Mouse (Mus musculus): ENCODE results near the gene Naga. TPM values are rescaled to one million over a fixed set of nuclear protein-coding genes. Genes with fewer than 3 reads are reported as not detected.
"Not testable (repeated sequence)": the region's sequence is repeated elsewhere in the genome, so short reads cannot be mapped to it uniquely, and the experiment has no call there.

Naga gene
- polyA plus RNA-seq, 1 experiment: not detected

DNA sequence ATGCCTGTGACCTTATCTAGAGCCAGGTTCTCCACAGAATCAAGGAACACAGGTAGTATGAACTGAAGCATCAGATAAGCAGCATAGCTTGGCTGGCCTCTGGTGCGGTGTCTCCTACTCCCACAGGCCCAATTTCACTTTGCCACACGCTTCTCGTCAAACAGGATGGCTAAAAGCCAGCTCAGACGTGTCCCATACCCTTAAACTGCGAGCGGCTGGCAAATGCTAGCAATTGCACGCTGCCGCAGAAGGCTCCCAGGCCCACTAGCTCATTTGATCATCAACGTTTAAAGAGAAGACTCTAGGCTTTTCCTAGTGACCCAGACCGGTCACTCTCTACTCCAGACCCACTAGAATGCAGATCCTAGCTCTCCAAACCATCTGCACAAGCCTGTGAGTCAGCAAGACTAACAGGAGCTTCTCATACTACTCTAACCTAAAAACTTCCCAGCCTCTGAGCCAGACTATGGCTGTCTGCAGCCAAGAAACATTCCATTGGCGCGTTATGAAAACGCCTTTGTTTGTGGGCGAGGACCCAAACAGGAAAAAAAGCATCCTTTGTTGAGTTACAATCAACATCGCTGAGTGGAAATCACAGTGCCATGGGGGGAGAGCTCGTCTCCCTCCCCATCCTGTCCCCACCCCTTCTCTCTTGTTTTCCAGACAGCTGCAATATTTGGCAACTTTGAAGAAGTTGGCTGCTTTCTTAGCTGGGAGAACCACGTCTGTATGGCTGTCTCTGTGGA, 37.8 kb upstream of the Naga start:
- peak overlapping the region; percentile 65 for H3K27ac ChIP-seq (ENCODE audit: insufficient read depth, low read depth, low read length)
- WGBS: 32% methylated on average over 17 of the region's 17 CpGs
- TF ChIP-seq POLR2A (IDR thresholded peaks at IDR 0.05; ENCODE audit: insufficient read depth, low read depth, low read length): no peak
- TF ChIP-seq CTCF (IDR thresholded peaks at IDR 0.05; ENCODE audit: insufficient read depth, low read depth, low read length): no peak

DNA sequence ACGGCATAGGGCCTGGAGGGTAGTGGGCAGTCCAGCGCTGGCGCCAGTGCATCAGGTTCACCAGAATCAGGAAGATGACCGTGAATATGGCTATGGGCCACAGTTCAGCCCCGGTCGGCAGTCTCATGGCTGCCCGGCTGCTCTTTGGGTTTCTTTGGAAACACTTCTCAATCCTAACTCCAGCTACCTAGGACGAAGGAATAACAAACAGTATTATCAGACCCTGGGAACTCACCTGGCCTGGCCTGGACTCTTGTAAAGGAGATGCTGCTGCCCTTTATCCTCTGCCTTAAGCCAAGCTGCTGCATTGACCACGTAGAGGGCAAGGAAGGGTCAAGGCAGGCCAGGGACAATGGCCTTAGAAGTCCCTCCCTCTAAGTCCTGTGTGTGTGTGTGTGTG, 37.1 kb upstream of the Naga start:
- 90% methylated on average over 9 of the region's 9 CpGs for WGBS
- Histone ChIP-seq H3K27ac (ENCODE audit: insufficient read depth, low read depth, low read length) (peak overlapping the region; percentile 65; the same call in 1 of the 2 replicates), H3K4me3 (ENCODE audit: insufficient read depth, low read depth, low read length) (no peak overlapping the region), H3K4me1 (ENCODE audit: control insufficient read depth, insufficient read depth, low read length) (peaks cover 20% of the 10 kb centered on the region)
- TF ChIP-seq CTCF (IDR thresholded peaks at IDR 0.05; ENCODE audit: insufficient read depth, low read depth, low read length) (no peak), POLR2A (IDR thresholded peaks at IDR 0.05; ENCODE audit: insufficient read depth, low read depth, low read length) (no peak)

More for the DNA sequence above, 37.8 kb upstream of the Naga start:
- H3K4me1 ChIP-seq (ENCODE audit: control insufficient read depth, insufficient read depth, low read length): peaks cover 20% of the 10 kb centered on the region
- H3K4me3 ChIP-seq (ENCODE audit: insufficient read depth, low read depth, low read length): no peak overlapping the region

- 79% methylated on average over 5 of the region's 5 CpGs for WGBS
- H3K4me1 ChIP-seq (ENCODE audit: control insufficient read depth, insufficient read depth, low read length): peaks cover 12% of the 10 kb centered on the region
- H3K27ac ChIP-seq (ENCODE audit: insufficient read depth, low read depth, low read length): no peak overlapping the region
- H3K4me3 ChIP-seq (ENCODE audit: insufficient read depth, low read depth, low read length): no peak overlapping the region
- no peak for TF ChIP-seq POLR2A (IDR thresholded peaks at IDR 0.05; ENCODE audit: insufficient read depth, low read depth, low read length)
- TF ChIP-seq CTCF (IDR thresholded peaks at IDR 0.05; ENCODE audit: insufficient read depth, low read depth, low read length): no peak
Measured at GRCm38 (mm10) chr15:82374437-82374836, 35.7 kb upstream of the Naga start.

- 89% methylated on average over 5 of the region's 5 CpGs for WGBS
- no peak for TF ChIP-seq CTCF (IDR thresholded peaks at IDR 0.05; ENCODE audit: insufficient read depth, low read depth, low read length)
- no peak for TF ChIP-seq POLR2A (IDR thresholded peaks at IDR 0.05; ENCODE audit: insufficient read depth, low read depth, low read length)
Measured at GRCm38 (mm10) chr15:82372991-82373390, 34.3 kb upstream of the Naga start.

DNA sequence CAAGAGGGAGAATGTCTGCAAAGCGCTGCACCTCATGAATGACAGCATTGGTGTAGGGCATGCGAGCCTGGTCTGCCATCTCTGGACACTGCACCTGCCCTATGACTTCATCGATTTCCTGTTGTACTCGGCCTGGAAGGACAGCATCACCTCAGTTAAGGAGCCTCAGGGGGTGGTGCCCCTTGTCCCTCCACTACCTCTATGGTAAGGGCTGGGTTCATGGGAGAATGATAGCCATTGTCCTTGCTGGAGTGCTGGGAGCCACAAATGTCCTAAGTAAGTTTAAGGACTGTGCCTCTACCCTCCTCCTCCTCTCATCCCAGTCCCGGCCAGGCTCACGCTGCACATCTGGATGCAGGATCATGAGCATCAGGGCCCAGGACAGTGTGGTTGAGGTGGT, 33.7 kb upstream of the Naga start:
- WGBS: 92% methylated on average over 6 of the region's 6 CpGs
- no peak overlapping the region for H3K27ac ChIP-seq (ENCODE audit: insufficient read depth, low read depth, low read length)
- no peak for TF ChIP-seq CTCF (IDR thresholded peaks at IDR 0.05; ENCODE audit: insufficient read depth, low read depth, low read length)
- TF ChIP-seq POLR2A (IDR thresholded peaks at IDR 0.05; ENCODE audit: insufficient read depth, low read depth, low read length): no peak
- peaks cover 11% of the 10 kb centered on the region for H3K4me1 ChIP-seq (ENCODE audit: control insufficient read depth, insufficient read depth, low read length)
- H3K4me3 ChIP-seq (ENCODE audit: insufficient read depth, low read depth, low read length): no peak overlapping the region

More at GRCm38 (mm10) chr15:82372991-82373390, 34.3 kb upstream of the Naga start:
- Histone ChIP-seq H3K27ac (ENCODE audit: insufficient read depth, low read depth, low read length) (no peak overlapping the region), H3K4me3 (ENCODE audit: insufficient read depth, low read depth, low read length) (no peak overlapping the region), H3K4me1 (ENCODE audit: control insufficient read depth, insufficient read depth, low read length) (peaks cover 11% of the 10 kb centered on the region)

GRCm38 (mm10) chr15:82368851-82369250, 30.1 kb upstream of the Naga start:
- H3K4me3 ChIP-seq (ENCODE audit: insufficient read depth, low read depth, low read length): no peak overlapping the region
- no peak overlapping the region for H3K27ac ChIP-seq (ENCODE audit: insufficient read depth, low read depth, low read length)
- WGBS: 78% methylated on average over 1 of the region's 1 CpGs
- TF ChIP-seq CTCF (IDR thresholded peaks at IDR 0.05; ENCODE audit: insufficient read depth, low read depth, low read length) (no peak), POLR2A (IDR thresholded peaks at IDR 0.05; ENCODE audit: insufficient read depth, low read depth, low read length) (no peak)
- no peaks in the 10 kb centered on the region for H3K4me1 ChIP-seq (ENCODE audit: control insufficient read depth, insufficient read depth, low read length)

GRCm38 (mm10) chr15:82368146-82368545, 29.4 kb upstream of the Naga start:
- TF ChIP-seq CTCF (IDR thresholded peaks at IDR 0.05; ENCODE audit: insufficient read depth, low read depth, low read length) (no peak), POLR2A (IDR thresholded peaks at IDR 0.05; ENCODE audit: insufficient read depth, low read depth, low read length) (no peak)
- Histone ChIP-seq H3K4me1 (ENCODE audit: control insufficient read depth, insufficient read depth, low read length) (no peaks in the 10 kb centered on the region), H3K4me3 (ENCODE audit: insufficient read depth, low read depth, low read length) (no peak overlapping the region), H3K27ac (ENCODE audit: insufficient read depth, low read depth, low read length) (no peak overlapping the region)
- WGBS: 82% methylated on average over 4 of the region's 4 CpGs

- 23% methylated on average over 7 of the region's 9 CpGs for WGBS
- H3K4me3 ChIP-seq (ENCODE audit: insufficient read depth, low read depth, low read length); H3K4me1 ChIP-seq (ENCODE audit: control insufficient read depth, insufficient read depth, low read length); H3K27ac ChIP-seq (ENCODE audit: insufficient read depth, low read depth, low read length): not testable (repeated sequence)
Measured at GRCm38 (mm10) chr15:82364561-82364960, 25.8 kb upstream of the Naga start.

GRCm38 (mm10) chr15:82363801-82364200, 25.1 kb upstream of the Naga start:
- not testable (repeated sequence) for H3K27ac ChIP-seq (ENCODE audit: insufficient read depth, low read depth, low read length); H3K4me1 ChIP-seq (ENCODE audit: control insufficient read depth, insufficient read depth, low read length); H3K4me3 ChIP-seq (ENCODE audit: insufficient read depth, low read depth, low read length)
- 82% methylated on average over 9 of the region's 12 CpGs for WGBS

DNA sequence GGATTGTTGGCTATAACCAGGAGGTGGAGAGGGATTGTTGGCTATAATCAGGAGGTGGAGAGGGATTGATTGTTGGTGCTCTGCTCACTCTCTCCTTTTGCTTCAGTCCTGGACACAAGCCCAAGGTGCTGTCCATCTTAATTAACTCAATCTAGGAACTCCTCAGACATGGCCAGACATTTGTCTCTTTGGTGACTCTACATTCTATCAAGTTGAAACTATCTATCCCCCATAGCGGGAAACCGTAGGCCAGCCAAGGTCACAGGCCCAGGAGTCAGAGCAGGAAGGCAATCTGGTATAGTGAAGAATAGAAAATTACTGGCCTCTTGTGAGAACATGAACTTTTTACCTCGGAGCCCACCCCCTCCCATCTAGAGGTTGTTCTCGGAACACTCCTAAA, 23.5 kb upstream of the Naga start:
- 94% methylated on average over 4 of the region's 4 CpGs for WGBS
- no peaks in the 10 kb centered on the region for H3K4me1 ChIP-seq (ENCODE audit: control insufficient read depth, insufficient read depth, low read length)
- H3K27ac ChIP-seq (ENCODE audit: insufficient read depth, low read depth, low read length): no peak overlapping the region
- TF ChIP-seq POLR2A (IDR thresholded peaks at IDR 0.05; ENCODE audit: insufficient read depth, low read depth, low read length): no peak
- no peak for TF ChIP-seq CTCF (IDR thresholded peaks at IDR 0.05; ENCODE audit: insufficient read depth, low read depth, low read length)
- no peak overlapping the region for H3K4me3 ChIP-seq (ENCODE audit: insufficient read depth, low read depth, low read length)

Data from olfactory bulb, adult 2 months (tissue).